Mouse (Mus musculus) thymus, postnatal 36 days (tissue): ENCODE measurements around the gene Zfp94.
"Not testable (repeated sequence)": the region's sequence is repeated elsewhere in the genome, so short reads cannot be mapped to it uniquely, and the experiment has no call there.

ENCODE experiments used
- DNase-seq, 2 experiments: peaks; one replicate each; pipeline ENCODE4 v3.0.0; 2022; ENCODE audit warnings: mixed read lengths in 2 of 2

Gene Zfp94

GRCm38 (mm10) chr7:24315726-24316566, 520 bp downstream of the Zfp94 start:
- DNase-seq: no peak

- DNase-seq: peak; percentile 12 to 33
Measured at GRCm38 (mm10) chr7:24300771-24301282, 15.6 kb downstream of the Zfp94 start, which contains the start of gene Zfp61. Gene Zfp61 (minus strand): TSS chr7:24301232.

GRCm38 (mm10) chr7:24299823-24300481, 16.5 kb downstream of the Zfp94 start:
- peak in 1 of 2 experiments; percentile 12 for DNase-seq

- peak; percentile 66 to 80 for DNase-seq
Measured at GRCm38 (mm10) chr7:24298973-24299708, 17.3 kb downstream of the Zfp94 start.

- DNase-seq: peak; percentile 39 to 57
Measured at GRCm38 (mm10) chr7:24298635-24298972, 17.9 kb downstream of the Zfp94 start.

DNA sequence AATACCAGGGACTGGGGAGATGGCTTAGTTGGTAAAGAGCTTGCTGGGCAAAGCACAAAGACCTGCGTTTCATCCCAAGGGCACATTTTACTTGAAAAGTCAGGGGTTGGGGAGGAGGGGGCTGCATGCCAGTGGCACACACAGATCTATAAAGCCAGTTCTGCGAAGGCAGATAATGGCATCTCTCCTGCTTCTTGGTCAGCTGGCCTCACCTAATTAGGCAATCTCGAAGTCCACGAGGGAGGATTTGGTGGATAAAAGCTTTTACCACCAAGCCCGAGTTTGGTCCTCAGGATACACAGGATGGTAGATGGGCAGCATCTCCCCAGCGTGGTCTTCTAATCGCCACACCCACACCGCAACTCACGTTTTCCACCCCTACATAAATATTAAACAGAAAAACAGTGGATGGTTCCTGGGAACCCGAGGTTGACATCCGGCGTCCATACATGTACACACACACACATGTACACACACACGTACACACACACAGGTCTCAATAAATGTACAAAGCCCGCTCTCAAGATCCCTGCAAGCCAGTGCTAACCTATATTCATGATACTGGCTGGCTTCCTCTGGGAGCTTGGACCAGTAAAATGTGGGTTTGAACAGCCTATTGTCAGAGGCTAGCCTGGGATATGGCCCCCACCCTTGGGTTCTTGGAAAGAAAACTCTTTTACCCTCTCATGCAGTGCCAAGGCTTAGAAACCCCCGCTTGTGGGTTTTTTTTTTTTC, 18.9 kb downstream of the Zfp94 start:
- DNase-seq: no peak

DNA sequence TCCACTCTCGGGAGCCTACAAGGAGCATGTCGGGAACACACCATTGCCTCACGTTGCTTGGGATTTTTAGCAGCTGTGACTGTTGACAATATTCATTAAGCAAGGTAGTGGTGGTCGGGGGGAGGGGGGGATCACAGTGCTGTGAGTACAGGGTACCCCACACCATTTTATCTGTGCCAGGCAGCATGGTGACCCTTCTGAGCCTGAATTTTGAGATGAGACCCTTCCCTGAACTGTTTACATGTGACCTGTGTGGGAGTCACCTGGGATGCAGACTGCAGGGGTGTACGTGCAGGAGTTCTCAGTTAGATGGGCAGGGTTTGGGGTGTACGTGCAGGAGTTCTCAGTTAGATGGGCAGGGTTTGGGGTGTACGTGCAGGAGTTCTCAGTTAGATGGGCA, 20.1 kb downstream of the Zfp94 start:
- DNase-seq: no peak

- DNase-seq: no peak
Measured at GRCm38 (mm10) chr7:24295376-24295775, 21.1 kb downstream of the Zfp94 start.

GRCm38 (mm10) chr7:24294763-24295162, 21.7 kb downstream of the Zfp94 start:
- no peak for DNase-seq

- DNase-seq: no peak
Measured at GRCm38 (mm10) chr7:24293061-24293851, 23.2 kb downstream of the Zfp94 start.

DNA sequence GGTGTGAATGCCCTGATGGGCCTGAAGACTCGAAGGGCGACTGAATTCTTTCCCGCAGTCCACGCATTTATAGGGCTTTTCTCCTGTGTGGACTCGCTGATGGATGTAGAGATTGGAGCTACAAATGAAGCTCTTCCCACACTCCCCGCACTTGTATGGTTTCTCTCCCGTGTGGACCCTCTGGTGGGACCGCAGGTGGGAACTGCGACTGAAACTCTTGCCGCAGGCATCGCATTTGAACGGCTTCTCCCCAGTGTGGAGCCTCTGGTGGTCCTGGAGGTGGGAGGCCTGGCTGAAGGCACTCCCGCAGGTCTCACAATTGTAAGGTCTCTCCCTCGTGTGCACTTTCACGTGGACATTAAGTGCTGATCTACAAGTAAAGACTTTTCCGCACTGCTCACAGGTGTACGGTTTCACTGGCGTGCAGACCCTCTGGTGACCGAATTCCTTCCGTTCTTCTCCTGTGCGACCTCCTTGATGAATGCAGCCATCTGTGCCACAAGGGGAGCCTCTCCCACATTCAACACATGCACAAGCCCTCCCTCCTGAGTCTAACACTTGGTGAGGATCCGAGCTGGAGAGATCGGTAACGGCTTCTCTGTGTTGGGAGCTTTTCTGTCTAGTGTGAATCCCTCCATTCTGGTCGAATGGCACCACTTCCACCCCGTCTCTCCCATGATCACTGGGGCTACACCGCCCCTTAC, 24.9 kb downstream of the Zfp94 start:
- no peak for DNase-seq

GRCm38 (mm10) chr7:24290106-24290693, 26.3 kb downstream of the Zfp94 start:
- no peak for DNase-seq

- DNase-seq: no peak
Measured at GRCm38 (mm10) chr7:24288512-24288911, 28.0 kb downstream of the Zfp94 start.

GRCm38 (mm10) chr7:24287670-24288069, 28.8 kb downstream of the Zfp94 start:
- no peak for DNase-seq

GRCm38 (mm10) chr7:24286916-24287315, 29.6 kb downstream of the Zfp94 start:
- no peak for DNase-seq

DNA sequence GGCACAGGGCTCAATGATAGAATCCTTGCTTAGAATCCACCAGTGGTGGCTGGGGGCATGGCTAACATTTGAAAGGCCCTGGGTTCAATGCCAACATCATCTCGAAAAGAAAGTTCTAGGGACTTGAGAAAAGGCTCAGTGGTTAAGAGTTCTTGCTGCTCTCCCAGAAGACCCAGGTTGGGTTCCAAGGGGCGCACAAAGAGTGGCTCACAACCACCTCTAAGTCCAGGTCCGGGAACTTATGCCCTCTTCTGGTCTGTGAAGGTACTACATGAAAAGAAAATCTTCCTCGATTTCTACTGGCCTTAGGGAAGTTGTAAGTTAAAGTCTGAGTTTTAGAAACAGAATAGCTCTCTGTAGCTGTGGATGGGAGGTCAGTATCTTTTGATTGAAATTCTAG, 30.4 kb downstream of the Zfp94 start:
- no peak for DNase-seq

GRCm38 (mm10) chr7:24280858-24281145, 35.7 kb downstream of the Zfp94 start:
- no peak for DNase-seq

GRCm38 (mm10) chr7:24280031-24280857, 36.2 kb downstream of the Zfp94 start:
- DNase-seq: no peak

GRCm38 (mm10) chr7:24278771-24279170, 37.7 kb downstream of the Zfp94 start:
- not testable (repeated sequence) for DNase-seq

DNA sequence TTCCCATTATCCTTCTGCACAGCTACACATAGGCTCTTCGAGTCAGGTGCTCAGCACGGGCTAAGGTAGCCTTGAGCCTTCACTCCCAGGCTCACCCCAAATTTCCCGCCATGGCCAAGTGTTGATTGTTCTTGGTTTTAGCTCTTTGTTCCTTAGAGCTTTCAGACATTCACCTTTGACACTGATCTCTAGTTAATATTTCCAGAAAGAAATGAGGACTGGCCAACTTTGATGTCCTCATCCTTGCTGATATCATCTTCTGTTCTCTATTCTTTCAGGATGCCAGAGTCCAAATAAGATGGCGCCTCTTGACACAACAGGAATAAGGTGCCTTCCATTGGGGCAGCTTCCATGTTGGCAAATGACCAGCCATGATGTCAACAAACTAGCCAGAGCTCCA, 42.0 kb downstream of the Zfp94 start:
- DNase-seq: no peak
